Mouse (Mus musculus) spleen, adult 2 months (tissue): ENCODE measurements around the gene Gm20388. TPM values are rescaled to one million over a fixed set of nuclear protein-coding genes. Genes with fewer than 3 reads are reported as not detected.
A peak's percentile ranks its signal among the peaks of the same experiment; 100 is the strongest.

Source experiments
- DNase-seq, 2 experiments: peaks; one replicate each; pipeline versions ENCODE4 v3.0.0 to v3.0.0-alpha.2; 2012 to 2021; ENCODE audit warnings: low spot score in 2 of 2, low read depth in 1 of 2
- H3K27ac ChIP-seq: fragments of 200-500 bp; 2 replicates; pipeline ENCODE4 v1.5.1; 2012; ENCODE audit warnings: low read length, inconsistent platforms; ENCODE audit not compliant: insufficient read depth
- H3K27me3 ChIP-seq: fragments of 200-500 bp; 2 replicates; pipeline ENCODE4 v1.6.1; 2012; ENCODE audit warnings: mild to moderate bottlenecking, moderate library complexity, low read length, inconsistent platforms; ENCODE audit not compliant: control insufficient read depth, insufficient read depth
- H3K36me3 ChIP-seq: fragments of 200-500 bp; 2 replicates; pipeline ENCODE4 v1.6.1; 2012; ENCODE audit warnings: mild to moderate bottlenecking, low read length, inconsistent platforms; ENCODE audit not compliant: control insufficient read depth, insufficient read depth
- H3K4me1 ChIP-seq: fragments of 200-500 bp; 2 replicates; pipeline ENCODE4 v1.6.1; 2011; ENCODE audit warnings: inconsistent platforms; ENCODE audit not compliant: control insufficient read depth, insufficient read depth, insufficient read length
- H3K4me3 ChIP-seq: fragments of 200-500 bp; 2 replicates; pipeline ENCODE4 v1.5.1; 2011; ENCODE audit warnings: mild to moderate bottlenecking, inconsistent platforms; ENCODE audit not compliant: insufficient read depth, insufficient read length; ENCODE audit errors: extremely low read depth
- CTCF ChIP-seq: fragments of 200-500 bp; IDR thresholded peaks from 2 replicates; pipeline ENCODE4 v1.5.1; 2011; ENCODE audit warnings: mild to moderate bottlenecking, inconsistent platforms; ENCODE audit not compliant: insufficient read depth, insufficient read length, insufficient replicate concordance; ENCODE audit errors: extremely low read depth
- POLR2A ChIP-seq: fragments of 200-500 bp; IDR thresholded peaks from 2 replicates; pipeline ENCODE4 v1.6.1; 2011; ENCODE audit warnings: low read depth, low read length, inconsistent platforms
- WGBS: fragments of 180-500 bp; shearing (Covaris S2); methylation state at CpG from one replicate; pipeline ENCODE4 v1.1.7; 2018; 5-methylcytosine and 5-hydroxymethylcytosine counted together
- polyA plus RNA-seq: library from polyadenylated mRNA; depleted of rRNA; stranded (reverse); fragments of >200 nt; gene quantifications from 2 replicates; pipeline ENCODE4 v1.2.3, GENCODE M21; 2012

Gene Gm20388
- polyA plus RNA-seq, 1 experiment = 26.1 TPM

- TF ChIP-seq CTCF (no peak), POLR2A (no peak)
- WGBS = 87% methylated on average over 11 of the region's 11 CpGs
- H3K27ac ChIP-seq = no peak overlapping the region
- no peaks in the 10 kb centered on the region for H3K36me3 ChIP-seq
- peaks cover 7% of the 10 kb centered on the region for H3K4me1 ChIP-seq
- H3K27me3 ChIP-seq = no peaks in the 10 kb centered on the region
- no peak overlapping the region for H3K4me3 ChIP-seq
- DNase-seq = no peak
Observed at GRCm38 (mm10) chr8:123233760-123234159, 3323.1 kb downstream of the Gm20388 start.

- H3K36me3 ChIP-seq = no peaks in the 10 kb centered on the region
- TF ChIP-seq POLR2A (no peak), CTCF (no peak)
- DNase-seq = no peak
- H3K27me3 ChIP-seq = no peaks in the 10 kb centered on the region
- H3K4me3 ChIP-seq = peak overlapping the region; percentile 98; the same call in 1 of the 2 replicates
- H3K4me1 ChIP-seq = peaks cover 7% of the 10 kb centered on the region
- 39% methylated on average over 13 of the region's 13 CpGs for WGBS
- no peak overlapping the region for H3K27ac ChIP-seq
Observed at GRCm38 (mm10) chr8:123234918-123235519, 3324.4 kb downstream of the Gm20388 start.

- no peak within 1 kb of the TSS for H3K27ac ChIP-seq
- no peaks in the 10 kb centered on the region for H3K27me3 ChIP-seq
- peak within 1 kb of the TSS; percentile 98 for H3K4me3 ChIP-seq
- WGBS = 2% methylated on average over 57 of the region's 57 CpGs
- no peaks in the 10 kb centered on the region for H3K36me3 ChIP-seq
- TF ChIP-seq POLR2A (peak; percentile 36; the same call in 1 of the 2 replicates), CTCF (peak; percentile 9; the same call in 1 of the 2 replicates)
- H3K4me1 ChIP-seq = peaks cover 7% of the 10 kb centered on the region
- peak; percentile 72 to 87 for DNase-seq
Observed at GRCm38 (mm10) chr8:123235520-123236497, 3325.2 kb downstream of the Gm20388 start, which contains the start of gene Spata2l. Spata2l (minus strand) TSS chr8:123236233.

GRCm38 (mm10) chr8:123239398-123239797 lies 3328.8 kb downstream of the Gm20388 start:
- Histone ChIP-seq H3K4me1 (peaks cover 7% of the 10 kb centered on the region), H3K27me3 (no peaks in the 10 kb centered on the region), H3K4me3 (no peak overlapping the region), H3K27ac (no peak overlapping the region), H3K36me3 (peaks cover 4% of the 10 kb centered on the region; the same call in 1 of the 2 replicates)
- TF ChIP-seq CTCF (no peak), POLR2A (no peak)
- DNase-seq = no peak
- 93% methylated on average over 10 of the region's 10 CpGs for WGBS

GRCm38 (mm10) chr8:123242107-123242923 lies 3331.7 kb downstream of the Gm20388 start:
- Histone ChIP-seq H3K36me3 (peaks cover 15% of the 10 kb centered on the region), H3K4me1 (no peaks in the 10 kb centered on the region), H3K4me3 (no peak overlapping the region), H3K27ac (no peak overlapping the region), H3K27me3 (no peaks in the 10 kb centered on the region)
- 88% methylated on average over 7 of the region's 7 CpGs for WGBS
- DNase-seq = no peak
- TF ChIP-seq POLR2A = no peak
- no peak for TF ChIP-seq CTCF

- no peak for DNase-seq
- Histone ChIP-seq H3K27me3 (no peaks in the 10 kb centered on the region), H3K4me1 (no peaks in the 10 kb centered on the region), H3K4me3 (no peak overlapping the region), H3K27ac (no peak overlapping the region), H3K36me3 (peaks cover 21% of the 10 kb centered on the region)
- WGBS = 81% methylated on average over 11 of the region's 11 CpGs
- no peak for TF ChIP-seq CTCF
- no peak for TF ChIP-seq POLR2A
Observed at GRCm38 (mm10) chr8:123243053-123243452, 3332.4 kb downstream of the Gm20388 start.
